Mouse (Mus musculus): Measurements from ENCODE around the gene Bud13. TPM values are rescaled to one million over a fixed set of nuclear protein-coding genes. Genes with fewer than 3 reads are reported as not detected.

The Bud13 gene
- total RNA-seq (2012; rRNA removed) = 13.5 and 13.9 TPM in 2 replicates
- 10 to 100 TPM in 1 of 2 experiments, not detected in 1; 26.3 TPM for polyA plus RNA-seq (2012; ENCODE audit: insufficient read depth in 1 of 2, insufficient read length in 2 of 2, low read depth in 1 of 2, low replicate concordance in 2 of 2, missing spikeins in 1 of 2)

DNA sequence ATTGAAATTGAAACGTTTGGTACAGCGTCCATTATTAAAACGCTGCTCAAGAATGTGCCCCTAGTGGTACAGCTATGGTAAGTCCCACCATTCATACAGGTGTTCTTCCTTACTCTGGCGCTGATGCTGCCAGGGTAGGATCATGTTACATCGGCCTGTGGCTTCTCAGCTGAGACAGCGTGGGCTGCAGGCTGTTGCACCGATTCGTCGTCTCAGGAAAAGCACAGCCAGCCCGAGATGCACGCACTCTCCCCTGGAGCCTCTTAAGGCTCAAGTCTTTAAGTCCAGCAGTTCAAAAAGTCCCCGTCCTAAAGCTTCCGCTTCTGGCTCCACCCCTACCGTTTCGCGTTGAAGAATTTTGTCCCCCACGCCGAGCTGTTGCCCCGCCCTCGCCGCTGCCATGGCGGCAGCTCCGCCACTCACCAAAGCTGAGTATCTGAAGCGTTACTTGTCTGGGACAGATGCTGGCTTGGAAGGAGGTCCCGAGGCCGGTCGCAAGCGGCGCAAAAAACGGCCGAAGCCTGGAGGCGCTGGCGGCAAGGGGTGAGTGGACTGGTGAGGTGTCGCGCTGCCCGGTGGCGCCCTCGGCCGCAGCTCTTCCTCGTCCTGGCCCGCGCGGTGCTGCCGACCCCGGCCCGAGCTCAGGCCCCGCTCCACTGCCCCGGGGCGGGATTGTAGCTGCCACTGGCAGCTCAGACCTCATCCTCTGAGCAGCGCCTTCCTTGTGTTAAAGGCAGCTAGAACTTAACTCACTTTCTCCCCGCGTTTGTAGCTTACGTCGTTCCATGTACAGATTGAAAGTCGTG, at the start of gene Bud13:
Bud13 (plus strand) TSS at position 378 of the 806 bp plus-strand sequence.
- H3K9ac ChIP-seq (ENCODE audit: control insufficient read depth, low read depth, low read length, poor library complexity, severe bottlenecking) = peak within 1 kb of the TSS; percentile 79
- no peaks in the 10 kb centered on the region for H3K9me3 ChIP-seq (replicated peaks; ENCODE audit: insufficient read depth, low read length)
- peak; percentile 96 for DNase-seq (ENCODE audit: low read depth, low spot score)
- H3K27me3 ChIP-seq (ENCODE audit: control insufficient read depth in 1 of 2, insufficient read depth in 2 of 2, low read length in 2 of 2) = no peaks in the 10 kb centered on the region
- H3K79me2 ChIP-seq (ENCODE audit: control insufficient read depth, insufficient read depth, low read length, poor library complexity) = peaks cover 10% of the 10 kb centered on the region
- peak within 1 kb of the TSS; percentile 72 to 79 for H3K4me3 ChIP-seq (ENCODE audit: control insufficient read depth in 1 of 2, insufficient read depth in 1 of 2, low read depth in 2 of 2, low read length in 2 of 2)
- peaks cover 6 to 12% of the 10 kb centered on the region in 2 experiments for H3K36me3 ChIP-seq (ENCODE audit: control insufficient read depth in 1 of 2, insufficient read depth in 2 of 2, low read length in 2 of 2)
- peak within 1 kb of the TSS; percentile 81 for H3K27ac ChIP-seq (ENCODE audit: control insufficient read depth, low read depth, low read length)
- H3K4me1 ChIP-seq (ENCODE audit: control insufficient read depth in 1 of 2, insufficient read depth in 2 of 2, low read length in 2 of 2) = peaks cover 6 to 12% of the 10 kb centered on the region in 2 experiments; a peak in 1 of 4 replicates
- TF ChIP-seq KAT2A (conservative IDR thresholded peaks at IDR 0.05; ENCODE audit: low read depth, low read length) (no peak; the same call in 1 of the 2 replicates), POLR2AphosphoS2 (IDR thresholded peaks at IDR 0.05; ENCODE audit: low read length) (peak; percentile 94), UBTF (IDR thresholded peaks at IDR 0.05; ENCODE audit: borderline replicate concordance, insufficient read depth, low read depth, low read length) (no peak), SIN3A (IDR thresholded peaks at IDR 0.05; ENCODE audit: low read length) (peak; percentile 90), MEF2A (IDR thresholded peaks at IDR 0.05; ENCODE audit: extremely low read depth, insufficient replicate concordance, low read depth, low read length, poor library complexity, severe bottlenecking) (no peak), CHD2 (IDR thresholded peaks at IDR 0.05; ENCODE audit: low read length) (no peak), USF2 (IDR thresholded peaks at IDR 0.05; ENCODE audit: borderline replicate concordance in 1 of 2, insufficient read depth in 1 of 2, low read depth in 1 of 2, low read length in 2 of 2) (no peak), JUND (IDR thresholded peaks at IDR 0.05; ENCODE audit: low read depth, low read length) (no peak), TBP (IDR thresholded peaks at IDR 0.05; ENCODE audit: low read depth, low read length) (peak; percentile 71; the same call in 1 of the 2 replicates), MAZ (IDR thresholded peaks at IDR 0.05; ENCODE audit: low read depth, low read length) (peak; percentile 97), BHLHE40 (IDR thresholded peaks at IDR 0.05; ENCODE audit: borderline replicate concordance, low read depth, low read length) (no peak), RCOR1 (IDR thresholded peaks at IDR 0.05; ENCODE audit: low read depth, low read length) (no peak; the same call in 1 of the 2 replicates), E2F4 (IDR thresholded peaks at IDR 0.05; ENCODE audit: borderline replicate concordance, low read depth, low read length) (no peak), USF1 (IDR thresholded peaks at IDR 0.05; ENCODE audit: low read depth, low read length) (0 out of 2 replicates have a peak, but pooled peaks have one; percentile 21), TAL1 (IDR thresholded peaks at IDR 0.05; ENCODE audit: low read length) (no peak), ZMIZ1 (IDR thresholded peaks at IDR 0.05; ENCODE audit: low read depth, low read length) (no peak), POLR2A (IDR thresholded peaks at IDR 0.05; ENCODE audit: control insufficient read depth in 1 of 2, insufficient read depth in 1 of 2, low read depth in 1 of 2, low read length in 2 of 2, poor library complexity in 1 of 2) (peak; percentile 85 to 95), ELF1 (IDR thresholded peaks at IDR 0.05; ENCODE audit: low read depth, low read length) (peak; percentile 83), RAD21 (IDR thresholded peaks at IDR 0.05; ENCODE audit: low read depth, low read length) (no peak), ZNF384 (IDR thresholded peaks at IDR 0.05; ENCODE audit: low read depth, low read length) (no peak), EP300 (IDR thresholded peaks at IDR 0.05; ENCODE audit: low read depth in 1 of 2, low read length in 2 of 2) (no peak), HCFC1 (IDR thresholded peaks at IDR 0.05; ENCODE audit: low read depth, low read length) (peak; percentile 90), SMC3 (IDR thresholded peaks at IDR 0.05; ENCODE audit: low read depth, low read length) (0 out of 2 replicates have a peak, but pooled peaks have one; percentile 5), MYB (IDR thresholded peaks at IDR 0.05; ENCODE audit: low read depth, low read length) (no peak), ZC3H11A (IDR thresholded peaks at IDR 0.05; ENCODE audit: low read depth, low read length) (no peak), GABPA (IDR thresholded peaks at IDR 0.05; ENCODE audit: low read depth, low read length) (no peak), MYC (IDR thresholded peaks at IDR 0.05; ENCODE audit: low read depth, low read length) (no peak), ZKSCAN1 (IDR thresholded peaks at IDR 0.05; ENCODE audit: low read depth, low read length) (no peak), ETS1 (IDR thresholded peaks at IDR 0.05; ENCODE audit: low read depth, low read length) (peak; percentile 47), GATA1 (IDR thresholded peaks at IDR 0.05; ENCODE audit: low read depth, low read length) (no peak), MAFK (IDR thresholded peaks at IDR 0.05; ENCODE audit: borderline replicate concordance, low read depth, low read length) (no peak), MXI1 (IDR thresholded peaks at IDR 0.05; ENCODE audit: low read depth, low read length) (peak; percentile 93), NELFE (IDR thresholded peaks at IDR 0.05; ENCODE audit: low read depth, low read length) (peak; percentile 87), CTCF (IDR thresholded peaks at IDR 0.05 in 2 of 3, conservative IDR thresholded peaks at IDR 0.05 in 1 of 3; ENCODE audit: control insufficient read depth in 1 of 3, insufficient read depth in 1 of 3, low read depth in 2 of 3, low read length in 3 of 3, poor library complexity in 1 of 3, severe bottlenecking in 1 of 3) (peak in 2 of 3 experiments; percentile 55 to 66; a peak in 4 of 6 replicates), MAX (IDR thresholded peaks at IDR 0.05; ENCODE audit: low read length) (peak; percentile 41; the same call in 1 of the 2 replicates)

Measured in MEL (cell line).